Comparison of ENCODE assay signal across 12 mouse cellular contexts in the genomic region with DNA sequence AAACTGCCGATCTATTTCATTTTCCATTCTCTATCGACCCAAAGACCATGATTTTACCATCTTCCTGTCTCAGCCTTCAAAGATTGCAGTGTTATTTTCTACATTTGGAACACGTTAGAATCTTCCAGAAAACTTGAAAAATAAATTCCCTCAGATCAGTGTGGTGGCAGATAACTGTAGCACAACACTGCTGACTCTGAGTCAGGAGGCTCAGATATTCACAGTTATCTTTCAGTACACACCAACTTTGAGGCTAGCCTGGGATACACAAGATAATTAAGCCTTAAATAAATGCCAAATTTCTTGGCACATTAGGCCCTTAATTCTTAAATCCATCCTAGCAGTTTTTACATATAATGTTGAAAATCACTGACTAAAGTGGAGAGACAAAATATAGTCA.
"Had no signal": no experiment of that assay in that cellular context is flagged by ENCODE, and none has a peak within 500 bp of the region (broad histone marks: within the 10 kb centered on the region; RNA-seq: fewer than 3 reads in every experiment).

No protein-coding gene starts in this region.

- H3K27ac ChIP-seq: kidney, embryonic 15.5 days; limb, embryonic 10.5 days; midbrain, embryonic 12.5 days had no signal

- H3K4me2 ChIP-seq: kidney, embryonic 15.5 days; midbrain, embryonic 12.5 days had no signal

- H3K9ac ChIP-seq: kidney, embryonic 15.5 days; midbrain, embryonic 12.5 days had no signal

- ATAC-seq: intestine, embryonic 16.5 days; lung, postnatal 0 days had no signal

- H3K9me3 ChIP-seq: kidney, embryonic 15.5 days; limb, embryonic 10.5 days; midbrain, embryonic 12.5 days had no signal

- H3K4me1 ChIP-seq: kidney, embryonic 15.5 days; limb, embryonic 10.5 days; midbrain, embryonic 12.5 days had no signal

- H3K4me3 ChIP-seq: kidney, embryonic 15.5 days; limb, embryonic 10.5 days; midbrain, embryonic 12.5 days had no signal

- H3K27me3 ChIP-seq: kidney, embryonic 15.5 days; midbrain, embryonic 12.5 days had no signal

- DNase-seq: kidney, adult 2 months; kidney, postnatal 14 days; lung, adult 2 months; lung, postnatal 36 days; right cerebral cortex, adult 18-20 months; thymus, adult 18-20 months; thymus, postnatal 14 days had no signal
